Mouse (Mus musculus): ENCODE results near the gene Kifc3.

Gene Kifc3

GRCm38 (mm10) chr8:95130966-95131537, 71.6 kb downstream of the Kifc3 start:
- no peak for DNase-seq

GRCm38 (mm10) chr8:95128750-95129260, 73.8 kb downstream of the Kifc3 start:
- no peak for DNase-seq

- no peak for DNase-seq
These were observed 75.0 kb downstream of the Kifc3 start for GRCm38 (mm10) chr8:95127658-95128057.

GRCm38 (mm10) chr8:95126497-95126896, 76.1 kb downstream of the Kifc3 start:
- no peak for DNase-seq

GRCm38 (mm10) chr8:95123455-95123854, 79.2 kb downstream of the Kifc3 start:
- DNase-seq, result no peak

GRCm38 (mm10) chr8:95113750-95114149, 88.9 kb downstream of the Kifc3 start:
- no peak for DNase-seq

- DNase-seq, result no peak
These were observed 89.5 kb downstream of the Kifc3 start for GRCm38 (mm10) chr8:95113108-95113507.

GRCm38 (mm10) chr8:95112594-95112993, 90.0 kb downstream of the Kifc3 start:
- DNase-seq, result no peak

GRCm38 (mm10) chr8:95107306-95107705, 95.3 kb downstream of the Kifc3 start:
- no peak for DNase-seq

- no peak for DNase-seq
These were observed 100.6 kb downstream of the Kifc3 start for GRCm38 (mm10) chr8:95101972-95102371.

- DNase-seq, result peak; percentile 64
These were observed 103.6 kb downstream of the Kifc3 start for GRCm38 (mm10) chr8:95099009-95099408.

- no peak for DNase-seq
These were observed 109.0 kb downstream of the Kifc3 start for GRCm38 (mm10) chr8:95093574-95093973.

- DNase-seq, result peak; percentile 79
These were observed 117.0 kb downstream of the Kifc3 start for GRCm38 (mm10) chr8:95085432-95086141.

GRCm38 (mm10) chr8:95084744-95085431, 117.7 kb downstream of the Kifc3 start:
- DNase-seq, result no peak

- no peak for DNase-seq
These were observed 118.4 kb downstream of the Kifc3 start for GRCm38 (mm10) chr8:95084261-95084660.

- peak; percentile 70 for DNase-seq
These were observed 121.0 kb downstream of the Kifc3 start for GRCm38 (mm10) chr8:95081650-95082049.

GRCm38 (mm10) chr8:95080381-95081341, 122.0 kb downstream of the Kifc3 start, which contains the start of gene Katnb1:
Gene Katnb1, plus strand, starts transcription at chr8:95081186.
- peak; percentile 100 for DNase-seq

GRCm38 (mm10) chr8:95079305-95079704, 123.3 kb downstream of the Kifc3 start:
- DNase-seq, result peak; percentile 49

- DNase-seq, result peak; percentile 77
These were observed 124.6 kb downstream of the Kifc3 start for GRCm38 (mm10) chr8:95078055-95078454.

- DNase-seq, result peak; percentile 88
These were observed 126.5 kb downstream of the Kifc3 start for GRCm38 (mm10) chr8:95076151-95076550.

GRCm38 (mm10) chr8:95075504-95075903, 127.1 kb downstream of the Kifc3 start:
- DNase-seq, result peak; percentile 51

- peak; percentile 36 for DNase-seq
These were observed 135.0 kb downstream of the Kifc3 start for GRCm38 (mm10) chr8:95067582-95067981.
